ENCODE assay signal across 7 mouse cellular contexts in genomic region chr4:133815635-133816503, GRCm38 (mm10). TPM values are rescaled to one million over a fixed set of nuclear protein-coding genes. Genes with fewer than 3 reads are reported as not detected.
DNase-seq lines count a peak whose midpoint lies in the region; ATAC-seq and TF ChIP-seq lines count a peak whose summit lies in the region.

No protein-coding gene starts in this region.

- peaks cover 3% of the 10 kb centered on the region; the same call in 1 of the 2 replicates for H3K79me2 ChIP-seq in MEL (ENCODE audit: control insufficient read depth, insufficient read depth, low read length, poor library complexity)

- H3K4me2 ChIP-seq in limb, embryonic 13.5 days (replicated peaks), result peak overlapping the region; percentile 68

- ATAC-seq in limb, embryonic 13.5 days (ENCODE audit: low FRiP score, low read depth), result no peak
- no peak for ATAC-seq in inflammation-experienced regulatory T-cells, adult 6 months

- peak overlapping the region; percentile 32 to 74 for H3K4me3 ChIP-seq in MEL (ENCODE audit: control insufficient read depth in 1 of 2, insufficient read depth in 1 of 2, low read depth in 2 of 2, low read length in 2 of 2)
- H3K4me3 ChIP-seq in cortical plate, adult 2 months (ENCODE audit: insufficient read depth, low read length), result no peak overlapping the region
- peak overlapping the region; percentile 15 for H3K4me3 ChIP-seq in limb, embryonic 13.5 days

- H3K4me1 ChIP-seq in MEL (ENCODE audit: control insufficient read depth in 1 of 2, insufficient read depth in 2 of 2, low read length in 2 of 2), result peaks cover 6 to 27% of the 10 kb centered on the region in 2 experiments
- peaks cover 1% of the 10 kb centered on the region; the same call in 1 of the 2 replicates for H3K4me1 ChIP-seq in cortical plate, adult 2 months (ENCODE audit: control insufficient read depth, insufficient read depth, low read length)
- peaks cover 30% of the 10 kb centered on the region for H3K4me1 ChIP-seq in limb, embryonic 13.5 days

- 7% methylated on average over 16 of the region's 16 CpGs for WGBS in limb, embryonic 13.5 days

- H3K9ac ChIP-seq in MEL (ENCODE audit: control insufficient read depth, low read depth, low read length, poor library complexity, severe bottlenecking), result peak overlapping the region; percentile 100
- peak overlapping the region; percentile 82; the same call in 1 of the 2 replicates for H3K9ac ChIP-seq in limb, embryonic 13.5 days

- TF ChIP-seq EP300 in MEL (IDR thresholded peaks at IDR 0.05; ENCODE audit: low read depth in 1 of 2, low read length in 2 of 2), result peak; percentile 22 to 38; a peak in 2 of 4 replicates

- peaks cover 0 to 28% of the 10 kb centered on the region in 2 experiments; a peak in 2 of 4 replicates for H3K36me3 ChIP-seq in MEL (ENCODE audit: control insufficient read depth in 1 of 2, insufficient read depth in 2 of 2, low read length in 2 of 2)
- H3K36me3 ChIP-seq in limb, embryonic 13.5 days, result no peaks in the 10 kb centered on the region

- TF ChIP-seq CTCF in MEL (IDR thresholded peaks at IDR 0.05 in 2 of 3, conservative IDR thresholded peaks at IDR 0.05 in 1 of 3; ENCODE audit: control insufficient read depth in 1 of 3, insufficient read depth in 1 of 3, low read depth in 2 of 3, low read length in 3 of 3, poor library complexity in 1 of 3, severe bottlenecking in 1 of 3), result no peak
- no peak for TF ChIP-seq CTCF in cortical plate, adult 2 months (IDR thresholded peaks at IDR 0.05; ENCODE audit: extremely low read depth, insufficient read depth, low read length)

- TF ChIP-seq RAD21 in MEL (IDR thresholded peaks at IDR 0.05; ENCODE audit: low read depth, low read length), result no peak

- intact Hi-C loops in heart, postnatal 10 days (cut with DNase I), result loop anchor here (2.0 kb wide), 1 partner anchor 13 kb away; no protein-coding TSS in a partner anchor

- H3K27me3 ChIP-seq in MEL (ENCODE audit: control insufficient read depth in 1 of 2, insufficient read depth in 2 of 2, low read length in 2 of 2), result no peaks in the 10 kb centered on the region
- no peaks in the 10 kb centered on the region for H3K27me3 ChIP-seq in limb, embryonic 13.5 days

- DNase-seq in MEL (ENCODE audit: low read depth, low spot score), result peak; percentile 76
- peak; percentile 51 to 55 for DNase-seq in heart, postnatal 10 days
- DNase-seq in retina, postnatal 1 day, result peak; percentile 73
- no peak for DNase-seq in spleen, adult 12 weeks (ENCODE audit: low spot score)

- H3K9me3 ChIP-seq in MEL (replicated peaks; ENCODE audit: insufficient read depth, low read length), result no peaks in the 10 kb centered on the region
- no peaks in the 10 kb centered on the region for H3K9me3 ChIP-seq in limb, embryonic 13.5 days

- peak in 1 of 2 experiments; percentile 47; a peak in 2 of 4 replicates for TF ChIP-seq POLR2A in MEL (IDR thresholded peaks at IDR 0.05; ENCODE audit: control insufficient read depth in 1 of 2, insufficient read depth in 1 of 2, low read depth in 1 of 2, low read length in 2 of 2, poor library complexity in 1 of 2)
- TF ChIP-seq POLR2A in cortical plate, adult 2 months (IDR thresholded peaks at IDR 0.05; ENCODE audit: extremely low read depth, insufficient read depth, low read length), result no peak

- peak overlapping the region; percentile 100 for H3K27ac ChIP-seq in MEL (ENCODE audit: control insufficient read depth, low read depth, low read length)
- H3K27ac ChIP-seq in cortical plate, adult 2 months (ENCODE audit: insufficient read depth, low read length), result peak overlapping the region; percentile 80; the same call in 1 of the 2 replicates
- H3K27ac ChIP-seq in limb, embryonic 13.5 days, result peak overlapping the region; percentile 100

TF ChIP-seq in MEL, 35 proteins besides CTCF, POLR2A, EP300 and RAD21:
- no peak for TF ChIP-seq JUND (IDR thresholded peaks at IDR 0.05; ENCODE audit: low read depth, low read length)
- no peak for TF ChIP-seq SMC3 (IDR thresholded peaks at IDR 0.05; ENCODE audit: low read depth, low read length)
- no peak for TF ChIP-seq KAT2A (conservative IDR thresholded peaks at IDR 0.05; ENCODE audit: low read depth, low read length)
- no peak for TF ChIP-seq ETS1 (IDR thresholded peaks at IDR 0.05; ENCODE audit: low read depth, low read length)
- TF ChIP-seq MAZ (IDR thresholded peaks at IDR 0.05; ENCODE audit: low read depth, low read length), result no peak
- peak; percentile 43; the same call in 1 of the 2 replicates for TF ChIP-seq NELFE (IDR thresholded peaks at IDR 0.05; ENCODE audit: low read depth, low read length)
- no peak for TF ChIP-seq MEF2A (IDR thresholded peaks at IDR 0.05; ENCODE audit: extremely low read depth, insufficient replicate concordance, low read depth, low read length, poor library complexity, severe bottlenecking)
- TF ChIP-seq NRF1 (IDR thresholded peaks at IDR 0.05; ENCODE audit: insufficient read depth, low read depth, low read length, poor library complexity, severe bottlenecking), result no peak
- TF ChIP-seq TCF12 (IDR thresholded peaks at IDR 0.05; ENCODE audit: low read depth, low read length), result no peak
- peak; percentile 63 for TF ChIP-seq RCOR1 (IDR thresholded peaks at IDR 0.05; ENCODE audit: low read depth, low read length)
- TF ChIP-seq TBP (IDR thresholded peaks at IDR 0.05; ENCODE audit: low read depth, low read length), result peak; percentile 62
- no peak for TF ChIP-seq CHD2 (IDR thresholded peaks at IDR 0.05; ENCODE audit: low read length)
- no peak for TF ChIP-seq USF2 (IDR thresholded peaks at IDR 0.05; ENCODE audit: borderline replicate concordance in 1 of 2, insufficient read depth in 1 of 2, low read depth in 1 of 2, low read length in 2 of 2)
- TF ChIP-seq E2F4 (IDR thresholded peaks at IDR 0.05; ENCODE audit: borderline replicate concordance, low read depth, low read length), result no peak
- peak; percentile 35; the same call in 1 of the 2 replicates for TF ChIP-seq MAX (IDR thresholded peaks at IDR 0.05; ENCODE audit: low read length)
- TF ChIP-seq UBTF (IDR thresholded peaks at IDR 0.05; ENCODE audit: borderline replicate concordance, insufficient read depth, low read depth, low read length), result no peak
- TF ChIP-seq MYC (IDR thresholded peaks at IDR 0.05; ENCODE audit: low read depth, low read length), result no peak
- no peak for TF ChIP-seq MYB (IDR thresholded peaks at IDR 0.05; ENCODE audit: low read depth, low read length)
- TF ChIP-seq POLR2AphosphoS5 (IDR thresholded peaks at IDR 0.05; ENCODE audit: borderline replicate concordance, low read depth, low read length), result no peak
- 0 out of 2 replicates have a peak, but pooled peaks have one; percentile 58 for TF ChIP-seq CHD1 (IDR thresholded peaks at IDR 0.05; ENCODE audit: low read depth, low read length)
- no peak for TF ChIP-seq USF1 (IDR thresholded peaks at IDR 0.05; ENCODE audit: low read depth, low read length)
- no peak for TF ChIP-seq MAFK (IDR thresholded peaks at IDR 0.05; ENCODE audit: borderline replicate concordance, low read depth, low read length)
- TF ChIP-seq ZC3H11A (IDR thresholded peaks at IDR 0.05; ENCODE audit: low read depth, low read length), result no peak; the same call in 1 of the 2 replicates
- no peak for TF ChIP-seq BHLHE40 (IDR thresholded peaks at IDR 0.05; ENCODE audit: borderline replicate concordance, low read depth, low read length)
- peak; percentile 68; the same call in 1 of the 2 replicates for TF ChIP-seq ELF1 (IDR thresholded peaks at IDR 0.05; ENCODE audit: low read depth, low read length)
- TF ChIP-seq ZMIZ1 (IDR thresholded peaks at IDR 0.05; ENCODE audit: low read depth, low read length), result no peak
- peak; percentile 94 for TF ChIP-seq GATA1 (IDR thresholded peaks at IDR 0.05; ENCODE audit: low read depth, low read length)
- peak; percentile 61 for TF ChIP-seq ZNF384 (IDR thresholded peaks at IDR 0.05; ENCODE audit: low read depth, low read length)
- no peak for TF ChIP-seq GABPA (IDR thresholded peaks at IDR 0.05; ENCODE audit: low read depth, low read length)
- TF ChIP-seq TAL1 (IDR thresholded peaks at IDR 0.05; ENCODE audit: low read length), result no peak
- TF ChIP-seq POLR2AphosphoS2 (IDR thresholded peaks at IDR 0.05; ENCODE audit: low read length), result no peak
- no peak for TF ChIP-seq ZKSCAN1 (IDR thresholded peaks at IDR 0.05; ENCODE audit: low read depth, low read length)
- TF ChIP-seq MXI1 (IDR thresholded peaks at IDR 0.05; ENCODE audit: low read depth, low read length), result peak; percentile 58; the same call in 1 of the 2 replicates
- TF ChIP-seq SIN3A (IDR thresholded peaks at IDR 0.05; ENCODE audit: low read length), result peak; percentile 88
- TF ChIP-seq HCFC1 (IDR thresholded peaks at IDR 0.05; ENCODE audit: low read depth, low read length), result 0 out of 2 replicates have a peak, but pooled peaks have one; percentile 49
TF ChIP-seq in MEL: peak in this region for 11.

RNA-seq across cellular contexts. Expression of gene Arid1a, which starts 59.3 kb away (rescaled TPM):
- 18.1 and 22.7 TPM in 2 replicates for total RNA-seq in MEL (2012; rRNA removed)
- 10 to 100 TPM; 70.6 to 83.3 TPM for polyA plus RNA-seq in MEL (2012; ENCODE audit: insufficient read depth in 1 of 2, insufficient read length in 2 of 2, low read depth in 1 of 2, low replicate concordance in 2 of 2, missing spikeins in 1 of 2)
- 44.3 and 45.1 TPM in 2 replicates for polyA plus RNA-seq in cortical plate, adult 2 months (2012; rRNA removed)
- 10 to 100 TPM; 55.3 to 61.9 TPM for total RNA-seq in heart, postnatal 10 days (2021)
- polyA plus RNA-seq in limb, embryonic 13.5 days (2015; fragmentation: Nextera tagmentation; extraction: Ambion mirVana), result 34.0 and 35.8 TPM in 2 replicates
- 10 to 100 TPM; 56.9 to 94.8 (median 76.7) TPM for polyA plus RNA-seq in inflammation-experienced regulatory T-cells, adult 6 months (2017; shearing (Covaris generic))
